Mouse (Mus musculus) cerebellum, adult 2 months (tissue): Measurements from ENCODE around the gene Maob.

Experiments
- CTCF ChIP-seq: fragments of 200-500 bp; IDR thresholded peaks from 2 replicates; pipeline ENCODE4 v1.5.1; 2011; ENCODE audit warnings: low read depth, mild to moderate bottlenecking, control low read depth, low read length, moderate library complexity, borderline replicate concordance; ENCODE audit not compliant: insufficient read depth
- POLR2A ChIP-seq: fragments of 200-500 bp; IDR thresholded peaks from 2 replicates; pipeline ENCODE4 v1.6.1; 2011; ENCODE audit warnings: low read length, control low read depth, borderline replicate concordance; ENCODE audit not compliant: insufficient read depth

- no peak for TF ChIP-seq POLR2A
- TF ChIP-seq CTCF, result no peak
These were observed 51.0 kb downstream of the Maob start for GRCm38 (mm10) chrX:16766156-16766555.
